Mouse (Mus musculus): ENCODE results near the gene Tspear. TPM values are rescaled to one million over a fixed set of nuclear protein-coding genes. Genes with fewer than 3 reads are reported as not detected.
"Not testable (repeated sequence)": the region's sequence is repeated elsewhere in the genome, so short reads cannot be mapped to it uniquely, and the experiment has no call there.

Gene Tspear
- total RNA-seq, 4 experiments from 2014 or later = 0.35 to 1.1 (median 0.74) TPM

DNA sequence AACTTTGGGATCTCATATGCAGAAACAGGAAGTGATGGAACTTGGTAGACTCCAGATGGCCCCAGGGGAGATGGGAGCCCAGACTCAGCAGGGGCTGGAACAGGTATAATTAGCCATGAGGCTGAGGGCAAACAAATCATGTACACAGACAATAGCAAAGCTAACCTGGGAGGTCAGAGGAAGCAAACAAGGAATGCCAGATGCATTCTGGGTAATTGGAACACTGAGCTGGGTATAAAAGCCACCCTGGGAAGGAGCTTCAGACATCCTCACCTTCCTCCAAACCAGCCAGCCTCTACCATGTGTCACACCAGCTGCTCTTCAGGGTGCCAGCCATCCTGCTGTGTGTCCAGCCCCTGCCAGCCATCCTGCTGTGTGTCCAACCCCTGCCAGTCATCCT, 24.8 kb downstream of the Tspear start, which contains the start of gene Gm10024:
Gene Gm10024 (plus strand): TSS at position 301 of the 400 bp plus-strand sequence.
- DNase-seq (ENCODE audit: low spot score in 2 of 2) = not testable (repeated sequence)

DNA sequence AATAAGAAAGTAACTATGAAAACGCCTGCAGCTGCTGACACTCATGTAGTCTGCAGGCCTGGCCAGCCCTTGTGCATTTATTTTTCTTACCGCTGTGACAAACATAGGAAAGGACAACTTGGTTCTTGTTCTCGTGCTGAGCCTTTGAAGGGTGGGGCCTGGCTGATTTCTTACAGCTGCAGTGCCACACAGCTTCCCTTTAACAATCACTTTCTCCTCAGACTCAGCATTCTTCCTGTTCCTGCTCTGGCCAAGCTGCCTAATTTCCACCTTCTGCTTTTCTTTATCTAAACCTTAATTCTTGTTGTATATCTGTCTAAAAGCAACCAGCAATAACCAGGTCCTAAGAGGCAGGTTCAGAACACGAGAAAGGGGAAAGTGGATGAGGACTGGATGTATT, 27.4 kb downstream of the Tspear start:
- DNase-seq (ENCODE audit: low spot score in 2 of 2) = no peak

DNA sequence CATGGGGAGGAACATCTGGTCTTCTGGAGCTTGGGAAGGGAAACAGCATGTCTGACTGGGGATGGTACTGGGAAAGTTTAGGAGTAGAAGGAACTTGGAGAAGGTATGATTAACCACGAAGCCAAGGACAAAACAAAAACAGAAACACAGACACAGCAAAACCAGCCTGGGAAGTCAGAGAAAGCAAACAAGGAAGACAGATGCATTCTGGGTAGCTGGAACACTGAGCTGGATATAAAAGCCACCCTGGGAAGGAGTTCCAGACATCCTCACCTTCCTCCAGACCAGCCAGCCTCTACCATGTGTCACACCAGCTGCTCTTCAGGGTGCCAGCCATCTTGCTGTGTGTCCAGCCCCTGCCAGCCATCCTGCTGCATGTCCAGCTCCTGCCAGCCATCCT, 29.1 kb downstream of the Tspear start, which contains the start of gene Gm10142:
Gene Gm10142 (plus strand): TSS at position 301 of the 400 bp plus-strand sequence.
- DNase-seq (ENCODE audit: low spot score in 2 of 2) = no peak

DNA sequence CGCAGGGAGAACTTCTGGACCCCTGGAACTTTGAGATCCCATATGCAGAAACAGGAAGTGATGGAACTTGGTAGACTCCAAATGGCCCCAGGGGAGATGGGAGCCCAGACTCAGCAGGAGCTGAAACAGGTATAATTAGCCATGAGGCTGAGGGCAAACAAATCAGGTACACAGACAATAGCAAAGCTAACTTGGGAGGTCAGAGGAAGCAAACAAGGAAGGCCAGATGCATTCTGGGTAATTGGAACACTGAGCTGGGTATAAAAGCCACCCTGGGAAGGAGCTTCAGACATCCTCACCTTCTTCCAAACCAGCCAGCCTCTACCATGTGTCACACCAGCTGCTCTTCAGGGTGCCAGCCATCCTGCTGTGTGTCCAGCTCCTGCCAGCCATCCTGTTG, 33.9 kb downstream of the Tspear start, which contains the start of gene Krtap12-1:
Gene Krtap12-1 (plus strand): TSS at position 301 of the 400 bp plus-strand sequence.
- not testable (repeated sequence) for DNase-seq (ENCODE audit: low spot score in 2 of 2)

DNA sequence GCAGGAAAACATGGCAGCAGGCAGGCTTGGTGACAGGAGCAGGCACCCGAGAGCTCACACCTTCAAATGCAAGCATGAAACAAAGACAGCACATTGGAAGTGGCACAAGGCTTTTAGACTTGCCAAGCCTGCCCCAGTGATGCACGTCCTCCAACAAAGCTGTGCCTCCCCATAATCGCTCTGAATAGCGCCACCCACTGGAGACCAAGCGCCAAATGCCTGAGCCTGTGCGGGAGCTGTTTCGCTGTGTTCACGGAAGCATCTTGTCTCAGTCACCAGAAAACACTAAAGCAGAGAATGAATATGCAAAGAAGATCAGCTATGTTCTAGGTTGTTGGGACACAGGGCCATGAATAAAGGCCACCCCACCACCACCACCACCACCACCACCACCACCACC, 38.5 kb downstream of the Tspear start:
- no peak for DNase-seq (ENCODE audit: low spot score in 2 of 2)

DNA sequence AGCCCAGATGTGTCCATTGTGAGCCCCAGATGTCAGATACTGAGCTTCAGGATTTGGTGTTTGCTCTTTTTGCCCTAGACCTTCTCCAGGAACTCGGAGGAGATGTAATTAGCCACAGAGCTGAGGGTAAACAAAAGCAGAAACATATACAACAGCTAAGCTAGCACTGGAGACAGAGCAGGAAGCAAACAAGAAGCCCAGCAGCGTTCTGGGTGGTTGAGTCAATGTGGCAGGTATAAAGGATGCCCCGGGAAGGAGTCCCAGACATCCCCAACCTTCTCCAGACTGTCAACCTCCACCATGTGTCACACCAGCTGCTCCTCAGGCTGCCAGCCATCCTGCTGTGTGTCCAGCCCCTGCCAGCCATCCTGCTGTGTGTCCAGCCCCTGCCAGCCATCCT, 39.8 kb downstream of the Tspear start, which contains the start of gene Gm10100:
Gene Gm10100 (plus strand): TSS at position 301 of the 400 bp plus-strand sequence.
- DNase-seq (ENCODE audit: low spot score in 2 of 2) = no peak

DNA sequence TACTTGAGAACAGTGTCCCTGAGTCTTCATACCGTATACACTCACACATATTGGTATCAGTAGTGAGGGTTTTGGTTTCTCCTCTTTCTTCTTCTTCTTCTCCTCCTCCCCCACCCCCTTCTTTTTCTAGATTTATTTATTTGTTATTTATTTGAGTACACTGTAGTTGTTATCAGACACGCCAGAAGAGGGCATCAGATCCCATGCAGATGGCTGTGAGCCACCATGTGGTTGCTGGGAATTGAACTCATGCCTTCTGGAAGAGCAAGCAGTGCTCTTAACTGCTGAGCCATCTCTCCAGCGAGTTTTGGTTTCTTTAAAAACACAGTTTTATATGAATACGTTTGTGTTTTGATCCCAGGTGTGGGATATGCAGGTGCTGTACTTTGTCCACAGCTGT, 41.9 kb downstream of the Tspear start:
- DNase-seq (ENCODE audit: low spot score in 2 of 2) = no peak

DNA sequence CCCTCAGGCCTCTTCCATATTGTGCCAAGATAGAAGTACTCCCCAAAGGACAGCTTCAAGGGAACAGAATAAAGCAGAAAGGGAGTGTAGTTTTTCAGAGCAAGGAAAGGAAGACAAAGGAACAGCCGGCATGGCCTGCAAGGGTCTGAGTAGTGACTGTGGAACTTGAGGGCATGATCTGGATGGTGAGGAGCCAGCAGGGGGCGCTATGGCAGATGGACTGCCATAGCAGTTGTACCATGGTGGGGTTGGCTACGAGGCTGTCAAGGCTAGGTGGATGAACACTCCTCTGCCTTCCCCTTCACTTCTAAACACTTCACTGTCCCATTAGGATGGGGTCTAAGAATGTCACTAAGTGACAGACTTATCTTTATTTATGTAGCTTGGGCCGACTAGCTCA, 42.9 kb downstream of the Tspear start:
- DNase-seq (ENCODE audit: low spot score in 2 of 2) = no peak

DNA sequence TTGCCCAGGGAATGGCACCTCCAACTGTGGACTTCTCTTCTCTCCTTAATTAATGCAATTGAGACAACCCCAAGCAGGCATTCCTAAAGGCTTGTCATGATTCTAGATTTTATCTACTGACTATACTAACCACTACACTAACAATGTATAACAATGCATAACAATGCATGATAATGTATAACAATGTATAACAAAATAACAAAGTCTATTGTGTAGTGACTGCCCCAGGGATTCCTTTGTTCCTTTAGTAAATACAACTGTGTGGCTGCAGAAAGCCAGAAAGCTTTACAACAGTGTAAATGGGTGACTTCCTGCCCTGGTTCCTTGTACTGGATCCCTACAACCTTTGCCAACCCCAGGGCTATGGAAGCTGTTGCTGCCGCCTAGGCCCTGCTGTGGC, 49.6 kb downstream of the Tspear start:
- DNase-seq (ENCODE audit: low spot score in 2 of 2) = no peak

DNA sequence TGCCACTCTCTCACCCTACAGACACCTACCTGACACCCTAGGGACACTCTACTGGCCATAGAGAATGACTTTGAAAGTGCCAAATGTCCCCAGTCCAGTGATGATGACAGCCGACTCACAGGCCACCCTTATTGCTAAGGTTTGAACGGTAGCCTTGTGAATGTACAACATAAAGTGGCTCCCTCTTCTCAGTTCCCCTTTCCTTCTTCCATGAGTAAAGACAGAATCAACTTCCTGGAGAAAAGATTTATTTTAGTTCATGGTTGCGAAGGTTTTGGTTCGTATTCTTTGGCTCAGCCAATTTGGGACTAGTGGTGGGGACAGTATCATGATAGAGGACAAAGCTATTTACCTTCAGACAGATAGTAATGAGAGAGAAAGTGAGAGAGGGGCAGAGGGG, 52.6 kb downstream of the Tspear start:
- no peak for DNase-seq (ENCODE audit: low spot score in 2 of 2)

DNA sequence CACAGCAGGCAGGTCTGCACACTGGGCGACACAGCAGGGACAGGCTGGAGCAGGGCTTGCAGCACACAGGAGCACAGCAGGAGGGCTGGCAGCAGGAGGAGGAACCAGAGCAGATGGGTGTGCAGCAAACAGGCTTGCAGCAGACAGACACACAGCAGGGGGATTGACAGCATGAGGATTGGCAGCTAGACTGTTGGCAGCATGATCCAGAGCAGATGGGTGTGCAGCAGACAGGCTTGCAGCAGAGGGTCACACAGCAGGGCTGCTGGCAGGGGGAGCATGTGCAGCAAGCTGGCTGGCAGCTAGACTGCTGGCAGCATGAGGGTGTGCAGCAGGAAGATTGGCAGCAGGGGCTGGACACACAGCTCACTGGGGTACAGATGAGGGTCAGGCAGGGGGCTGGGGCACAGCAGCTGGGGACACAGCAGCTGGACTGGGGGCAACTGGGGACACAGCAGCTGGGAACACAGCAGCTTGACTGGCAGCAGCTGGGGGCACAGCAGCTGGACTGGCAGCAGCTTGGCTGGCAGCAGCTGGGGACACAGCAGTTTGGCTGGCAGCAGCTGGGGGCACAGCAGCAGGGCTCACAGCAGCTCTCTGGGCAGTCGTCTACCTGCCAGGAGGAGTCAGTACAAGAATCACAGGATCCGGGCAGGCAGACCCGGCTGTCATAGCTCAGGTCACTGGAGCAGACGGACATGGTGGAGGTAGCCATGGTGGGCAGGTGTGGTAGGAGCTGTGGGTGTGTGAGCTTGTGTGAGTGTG, 55.7 kb downstream of the Tspear start, which contains the start of gene Gm18596:
Gene Gm18596 (minus strand): TSS at position 715 of the 765 bp plus-strand sequence.
- not testable (repeated sequence) for DNase-seq (ENCODE audit: low spot score in 2 of 2)

DNA sequence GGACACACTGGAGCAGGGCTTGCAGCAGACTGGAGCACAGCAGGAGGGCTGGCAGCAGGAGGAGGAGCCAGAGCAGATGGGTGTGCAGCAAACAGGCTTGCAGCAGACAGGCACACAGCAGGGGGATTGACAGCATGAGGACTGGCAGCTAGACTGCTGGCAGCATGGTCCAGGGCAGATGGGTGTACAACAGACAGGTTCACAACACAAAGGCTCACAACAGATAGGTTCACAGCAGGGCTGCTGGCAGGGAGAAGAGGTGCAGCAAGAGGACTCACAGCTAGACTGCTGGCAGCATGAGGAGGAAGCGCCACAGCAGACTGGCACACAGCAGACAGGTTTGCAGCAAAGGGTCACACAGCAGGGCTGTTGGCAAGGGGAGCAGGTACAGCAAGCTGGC, 64.3 kb downstream of the Tspear start:
- DNase-seq (ENCODE audit: low spot score in 2 of 2) = not testable (repeated sequence)

DNA sequence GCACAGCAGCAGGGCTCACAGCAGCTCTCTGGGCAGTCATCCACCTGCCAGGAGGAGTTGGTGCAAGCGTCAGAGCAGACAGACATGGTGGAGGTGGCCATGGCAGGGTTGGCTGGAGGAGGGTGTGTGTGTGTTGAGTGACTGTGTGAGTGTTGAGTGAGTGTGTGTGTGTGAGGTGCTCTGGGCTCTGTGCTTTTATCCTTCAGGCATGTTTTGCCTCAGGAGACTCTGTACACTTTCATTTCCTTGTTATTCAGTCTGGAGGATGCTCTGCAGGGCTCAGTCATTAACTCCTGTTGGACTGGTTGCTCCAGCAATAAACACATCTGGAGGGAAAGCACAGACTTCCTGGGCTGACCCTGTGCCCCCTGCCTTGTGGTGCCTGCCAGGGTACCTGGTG, 64.9 kb downstream of the Tspear start, which contains the start of gene Gm9736:
Gene Gm9736 (minus strand): TSS at position 101 of the 400 bp plus-strand sequence.
- not testable (repeated sequence) for DNase-seq (ENCODE audit: low spot score in 2 of 2)

DNA sequence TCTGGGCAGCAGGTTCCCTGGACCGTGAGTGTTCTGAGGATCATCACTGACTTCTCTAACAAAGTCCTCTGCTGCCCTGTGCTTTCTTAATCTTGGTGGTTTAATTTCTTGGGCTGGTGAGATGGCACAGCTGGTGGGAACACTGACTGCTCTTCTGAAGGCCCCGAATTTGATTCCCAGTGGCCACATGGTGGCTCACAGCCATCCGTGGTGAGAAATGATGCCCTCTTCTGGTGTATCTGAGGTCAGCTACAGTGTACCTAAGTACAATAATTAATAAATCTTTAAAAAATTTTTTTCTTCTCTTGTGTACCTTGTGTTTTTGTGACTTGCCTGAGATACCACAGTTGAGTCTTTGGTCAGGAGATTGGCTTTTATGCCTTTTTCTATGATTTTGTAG, 65.9 kb downstream of the Tspear start:
- DNase-seq (ENCODE audit: low spot score in 2 of 2) = not testable (repeated sequence)

DNA sequence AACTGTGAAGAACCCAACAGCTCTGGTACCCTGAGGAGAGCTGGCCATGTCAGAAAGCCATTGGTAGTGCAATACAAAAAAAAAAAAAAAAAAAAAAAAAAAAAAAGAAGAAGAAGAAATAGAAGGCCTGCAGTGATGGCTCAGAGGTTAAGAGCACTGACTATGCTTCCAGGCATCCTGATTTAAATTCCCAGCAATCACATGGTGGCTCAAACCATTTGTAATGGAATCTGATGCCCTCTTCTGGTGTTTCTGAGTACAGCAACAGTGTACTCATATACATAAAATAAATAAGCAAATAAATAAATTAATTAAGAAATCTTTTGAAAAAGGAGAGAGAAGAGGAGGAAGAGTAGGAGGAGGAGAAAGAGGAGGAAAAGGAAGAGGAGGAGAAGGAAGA, 67.1 kb downstream of the Tspear start:
- DNase-seq (ENCODE audit: low spot score in 2 of 2) = no peak

DNA sequence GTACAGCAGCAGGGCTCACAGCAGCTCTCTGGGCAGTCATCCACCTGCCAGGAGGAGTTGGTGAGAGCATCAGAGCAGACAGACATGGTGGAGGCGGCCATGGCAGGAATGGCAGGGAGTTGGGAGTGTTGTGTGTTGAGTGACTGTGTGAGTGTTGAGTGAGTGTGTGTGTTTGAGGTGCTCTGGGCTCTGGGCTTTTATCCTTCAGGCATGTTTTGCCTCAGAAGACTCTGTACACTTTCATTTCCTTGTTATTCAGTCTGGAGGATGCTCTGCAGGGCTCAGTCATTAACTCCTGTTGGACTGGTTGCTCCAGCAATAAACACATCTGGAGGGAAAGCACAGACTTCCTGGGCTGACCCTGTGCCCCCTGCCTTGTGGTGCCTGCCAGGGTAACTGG, 73.2 kb downstream of the Tspear start, which contains the start of gene Gm3233:
Gene Gm3233 (minus strand): TSS at position 101 of the 400 bp plus-strand sequence.
- not testable (repeated sequence) for DNase-seq (ENCODE audit: low spot score in 2 of 2)

DNA sequence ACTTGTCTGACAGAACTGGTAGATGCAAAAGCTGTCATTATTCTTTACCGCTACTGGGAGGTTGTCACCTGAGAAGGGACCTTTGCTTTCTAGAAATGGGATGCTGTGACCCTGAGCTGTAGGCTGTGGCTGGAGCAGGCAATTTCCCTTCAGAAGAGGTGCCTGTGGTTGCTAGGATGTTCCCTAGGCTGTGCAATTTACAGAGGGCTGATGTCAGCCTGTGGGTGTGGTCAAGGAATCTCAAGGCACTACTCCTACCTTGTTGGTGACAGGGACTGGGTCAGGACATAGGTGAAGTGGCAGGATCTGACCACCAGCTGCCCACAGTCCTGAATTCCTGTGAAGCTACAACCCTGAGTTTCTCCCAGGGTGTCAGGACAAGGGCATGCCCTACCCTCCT, 83.4 kb downstream of the Tspear start:
- DNase-seq (ENCODE audit: low spot score in 2 of 2) = no peak

DNA sequence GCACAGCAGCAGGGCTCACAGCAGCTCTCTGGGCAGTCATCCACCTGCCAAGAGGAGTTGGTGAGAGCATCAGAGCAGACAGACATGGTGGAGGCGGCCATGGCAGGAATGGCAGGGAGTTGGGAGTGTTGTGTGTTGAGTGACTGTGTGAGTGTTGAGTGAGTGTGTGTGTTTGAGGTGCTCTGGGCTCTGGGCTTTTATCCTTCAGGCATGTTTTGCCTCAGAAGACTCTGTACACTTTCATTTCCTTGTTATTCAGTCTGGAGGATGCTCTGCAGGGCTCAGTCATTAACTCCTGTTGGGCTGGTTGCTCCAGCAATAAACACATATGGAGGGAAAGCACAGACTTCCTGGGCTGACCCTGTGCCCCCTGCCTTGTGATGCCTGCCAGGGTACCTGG, 84.9 kb downstream of the Tspear start, which contains the start of gene Gm3238:
Gene Gm3238 (minus strand): TSS at position 101 of the 400 bp plus-strand sequence.
- not testable (repeated sequence) for DNase-seq (ENCODE audit: low spot score in 2 of 2)

DNA sequence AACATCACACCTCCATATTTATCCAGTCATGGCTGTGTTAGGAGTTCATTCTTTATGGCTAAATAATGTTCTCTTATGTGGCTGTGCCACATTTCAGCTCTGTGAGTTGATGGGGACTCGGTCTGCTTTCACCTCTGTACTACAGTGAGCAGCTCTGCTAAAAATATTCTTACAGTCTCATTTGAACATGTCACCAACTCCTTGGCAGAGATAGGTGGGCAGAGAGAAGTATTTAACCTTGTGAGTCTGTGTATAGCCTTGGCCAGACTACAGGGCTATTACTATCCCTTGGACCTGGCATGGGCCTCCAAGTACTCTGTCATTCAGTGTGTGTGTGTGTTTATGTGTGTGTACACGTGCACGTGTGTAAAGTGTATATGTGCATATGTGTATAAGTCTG, 85.8 kb downstream of the Tspear start:
- DNase-seq (ENCODE audit: low spot score in 2 of 2) = not testable (repeated sequence)

DNA sequence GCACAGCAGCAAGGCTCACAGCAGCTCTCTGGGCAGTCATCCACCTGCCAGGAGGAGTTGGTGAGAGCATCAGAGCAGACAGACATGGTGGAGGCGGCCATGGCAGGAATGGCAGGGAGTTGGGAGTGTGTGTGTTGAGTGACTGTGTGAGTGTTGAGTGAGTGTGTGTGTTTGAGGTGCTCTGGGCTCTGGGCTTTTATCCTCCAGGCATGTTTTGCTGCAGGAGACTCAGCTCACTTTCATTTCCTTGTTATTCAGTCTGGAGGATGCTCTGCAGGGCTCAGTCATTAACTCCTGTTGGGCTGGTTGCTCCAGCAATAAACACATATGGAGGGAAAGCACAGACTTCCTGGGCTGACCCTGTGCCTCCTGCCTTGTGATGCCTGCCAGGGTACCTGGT, 90.5 kb downstream of the Tspear start, which contains the start of gene Gm7138:
Gene Gm7138 (minus strand): TSS at position 101 of the 400 bp plus-strand sequence.
- DNase-seq (ENCODE audit: low spot score in 2 of 2) = not testable (repeated sequence)

DNA sequence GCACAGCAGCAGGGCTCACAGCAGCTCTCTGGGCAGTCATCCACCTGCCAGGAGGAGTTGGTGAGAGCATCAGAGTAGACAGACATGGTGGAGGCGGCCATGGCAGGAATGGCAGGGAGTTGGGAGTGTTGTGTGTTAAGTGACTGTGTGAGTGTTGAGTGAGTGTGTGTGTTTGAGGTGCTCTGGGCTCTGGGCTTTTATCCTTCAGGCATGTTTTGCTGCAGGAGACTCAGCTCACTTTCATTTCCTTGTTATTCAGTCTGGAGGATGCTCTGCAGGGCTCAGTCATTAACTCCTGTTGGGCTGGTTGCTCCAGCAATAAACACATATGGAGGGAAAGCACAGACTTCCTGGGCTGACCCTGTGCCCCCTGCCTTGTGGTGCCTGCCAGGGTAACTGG, 96.1 kb downstream of the Tspear start, which contains the start of gene Gm3250:
Gene Gm3250 (minus strand): TSS at position 101 of the 400 bp plus-strand sequence.
- not testable (repeated sequence) for DNase-seq (ENCODE audit: low spot score in 2 of 2)

DNA sequence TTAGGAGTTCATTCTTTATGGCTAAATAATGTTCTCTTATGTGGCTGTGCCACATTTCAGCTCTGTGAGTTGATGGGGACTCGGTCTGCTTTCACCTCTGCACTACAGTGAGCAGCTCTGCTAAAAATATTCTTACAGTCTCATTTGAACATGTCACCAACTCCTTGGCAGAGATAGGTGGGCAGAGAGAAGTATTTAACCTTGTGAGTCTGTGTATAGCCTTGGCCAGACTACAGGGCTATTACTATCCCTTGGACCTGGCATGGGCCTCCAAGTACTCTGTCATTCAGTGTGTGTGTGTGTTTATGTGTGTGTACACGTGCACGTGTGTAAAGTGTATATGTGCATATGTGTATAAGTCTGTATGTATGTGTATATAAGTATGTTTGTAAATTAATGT, 97.0 kb downstream of the Tspear start:
- DNase-seq (ENCODE audit: low spot score in 2 of 2) = not testable (repeated sequence)

All from left cerebral cortex, adult 8-10 months (tissue).